Mouse (Mus musculus): Measurements from ENCODE around the gene Tmem63b. TPM values are rescaled to one million over a fixed set of nuclear protein-coding genes. Genes with fewer than 3 reads are reported as not detected.

Tmem63b gene
- total RNA-seq, 1 experiment: 89.1 TPM

DNA sequence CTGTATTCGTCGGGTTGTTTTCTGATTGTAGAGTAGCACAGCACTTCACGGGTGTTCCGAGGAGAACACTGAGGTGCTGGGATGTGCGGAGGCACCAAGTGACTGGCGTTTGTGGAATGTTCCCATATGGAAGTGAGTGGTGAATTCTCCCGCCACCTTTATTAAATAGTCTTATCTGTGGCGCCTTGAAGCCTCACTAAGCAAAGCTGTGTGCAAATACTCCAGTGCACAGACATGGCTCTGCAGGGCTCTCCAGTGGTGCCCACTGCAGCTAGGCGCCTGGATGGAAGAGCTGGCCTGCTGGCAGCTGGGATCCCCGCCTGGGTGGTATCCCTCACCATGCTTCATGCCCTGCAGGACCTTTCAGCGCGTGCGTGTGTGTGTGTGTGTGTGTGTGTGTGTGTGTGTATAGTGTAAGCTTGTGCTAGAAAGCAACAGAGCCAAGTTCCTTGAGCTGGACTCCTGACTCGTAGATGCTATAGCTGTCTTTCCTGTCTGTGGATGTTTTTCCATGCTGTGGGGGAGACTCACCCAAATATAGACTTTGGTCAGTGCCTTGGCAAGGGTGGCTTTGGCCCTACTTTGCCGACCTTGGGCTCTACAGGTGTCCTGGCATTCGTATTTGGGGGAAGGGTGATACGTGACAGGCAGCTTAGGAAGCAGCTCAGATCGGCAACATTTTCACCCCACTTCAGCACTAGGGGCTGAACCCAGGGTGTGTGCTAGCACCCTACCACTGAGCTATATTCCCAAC is 7.3 kb upstream of the Tmem63b start:
- Histone ChIP-seq H3K36me3 (ENCODE audit: control insufficient read depth, insufficient read depth, low read length, poor library complexity, severe bottlenecking) (peaks cover 5% of the 10 kb centered on the region; the same call in 1 of the 2 replicates), H3K9ac (ENCODE audit: insufficient read depth, low read depth, low read length, poor library complexity, severe bottlenecking) (no peak overlapping the region), H3K4me3 (ENCODE audit: insufficient read depth in 1 of 2, low read depth in 1 of 2, low read length in 2 of 2, poor library complexity in 1 of 2, severe bottlenecking in 1 of 2) (0 out of 4 replicates have a peak overlapping the region, but pooled peaks of 1 of the 2 experiments have one; percentile 1), H3K4me1 (ENCODE audit: control insufficient read depth in 2 of 2, insufficient read depth in 2 of 2, low read length in 2 of 2, poor library complexity in 1 of 2) (peaks cover 9 to 18% of the 10 kb centered on the region in 2 experiments; a peak in 3 of 4 replicates), H3K27ac (ENCODE audit: insufficient read depth, low read depth, low read length, poor library complexity, severe bottlenecking) (no peak overlapping the region), H3K9me3 (ENCODE audit: control insufficient read depth, insufficient read depth, low read depth, low read length) (no peaks in the 10 kb centered on the region)
- no peak for DNase-seq (ENCODE audit: low read depth, low spot score)
- in situ Hi-C loops (cut with MboI; ENCODE audit: low sequenced_read_pairs in 2 of 2, unreplicated experiment in 2 of 2): no loop called here
- TF ChIP-seq ZC3H11A (IDR thresholded peaks at IDR 0.05; ENCODE audit: borderline replicate concordance, low read depth, low read length) (no peak), ZNF384 (IDR thresholded peaks at IDR 0.05; ENCODE audit: low read depth, low read length) (no peak), MAFK (IDR thresholded peaks at IDR 0.05; ENCODE audit: insufficient read depth, low read depth, low read length) (no peak), HCFC1 (IDR thresholded peaks at IDR 0.05; ENCODE audit: borderline replicate concordance, insufficient read depth, low read length) (no peak), CHD2 (IDR thresholded peaks at IDR 0.05; ENCODE audit: low read depth, low read length) (no peak)

DNA sequence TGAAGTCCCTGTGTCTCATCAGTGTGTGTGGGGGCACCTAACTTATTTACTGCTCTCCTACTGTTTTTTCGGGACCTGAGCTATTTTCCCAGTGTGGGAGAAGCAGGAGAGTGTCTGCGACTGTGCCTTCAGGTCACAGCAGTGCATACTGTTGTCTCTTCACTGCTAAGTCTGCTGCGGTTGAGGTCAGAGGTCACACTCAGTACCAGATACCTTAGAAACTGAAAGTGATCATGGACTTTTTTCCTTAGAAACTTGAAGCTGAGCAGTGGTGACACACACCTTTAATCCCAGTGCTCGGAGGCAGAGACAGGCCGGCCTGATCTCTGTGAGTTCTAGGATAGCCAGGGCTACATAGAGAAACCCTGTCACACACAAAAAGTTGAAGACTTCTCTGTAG is 5.5 kb upstream of the Tmem63b start:
- peaks cover 9 to 13% of the 10 kb centered on the region in 2 experiments; a peak in 3 of 4 replicates for H3K4me1 ChIP-seq (ENCODE audit: control insufficient read depth in 2 of 2, insufficient read depth in 2 of 2, low read length in 2 of 2, poor library complexity in 1 of 2)
- TF ChIP-seq CHD2 (IDR thresholded peaks at IDR 0.05; ENCODE audit: low read depth, low read length): no peak
- no peak overlapping the region for H3K4me3 ChIP-seq (ENCODE audit: insufficient read depth in 1 of 2, low read depth in 1 of 2, low read length in 2 of 2, poor library complexity in 1 of 2, severe bottlenecking in 1 of 2)
- no peaks in the 10 kb centered on the region for H3K36me3 ChIP-seq (ENCODE audit: control insufficient read depth, insufficient read depth, low read length, poor library complexity, severe bottlenecking)
- no peak overlapping the region for H3K9ac ChIP-seq (ENCODE audit: insufficient read depth, low read depth, low read length, poor library complexity, severe bottlenecking)
- H3K27ac ChIP-seq (ENCODE audit: insufficient read depth, low read depth, low read length, poor library complexity, severe bottlenecking): no peak overlapping the region
- no peaks in the 10 kb centered on the region for H3K9me3 ChIP-seq (ENCODE audit: control insufficient read depth, insufficient read depth, low read depth, low read length)
- no peak for DNase-seq (ENCODE audit: low read depth, low spot score)
- in situ Hi-C loops (cut with MboI; ENCODE audit: low sequenced_read_pairs in 2 of 2, unreplicated experiment in 2 of 2): no loop called here

GRCm38 (mm10) chr17:45690044-45690443 is 3.3 kb upstream of the Tmem63b start:
- no peak overlapping the region for H3K27ac ChIP-seq (ENCODE audit: insufficient read depth, low read depth, low read length, poor library complexity, severe bottlenecking)
- TF ChIP-seq MAFK (IDR thresholded peaks at IDR 0.05; ENCODE audit: insufficient read depth, low read depth, low read length) (no peak), CHD2 (IDR thresholded peaks at IDR 0.05; ENCODE audit: low read depth, low read length) (no peak), ZNF384 (IDR thresholded peaks at IDR 0.05; ENCODE audit: low read depth, low read length) (no peak), ZC3H11A (IDR thresholded peaks at IDR 0.05; ENCODE audit: borderline replicate concordance, low read depth, low read length) (no peak), HCFC1 (IDR thresholded peaks at IDR 0.05; ENCODE audit: borderline replicate concordance, insufficient read depth, low read length) (no peak)
- H3K4me1 ChIP-seq (ENCODE audit: control insufficient read depth in 2 of 2, insufficient read depth in 2 of 2, low read length in 2 of 2, poor library complexity in 1 of 2): peaks cover 6 to 7% of the 10 kb centered on the region in 2 experiments; a peak in 3 of 4 replicates
- DNase-seq (ENCODE audit: low read depth, low spot score): no peak
- no peak overlapping the region for H3K4me3 ChIP-seq (ENCODE audit: insufficient read depth in 1 of 2, low read depth in 1 of 2, low read length in 2 of 2, poor library complexity in 1 of 2, severe bottlenecking in 1 of 2)
- H3K36me3 ChIP-seq (ENCODE audit: control insufficient read depth, insufficient read depth, low read length, poor library complexity, severe bottlenecking): no peaks in the 10 kb centered on the region
- H3K9ac ChIP-seq (ENCODE audit: insufficient read depth, low read depth, low read length, poor library complexity, severe bottlenecking): no peak overlapping the region
- in situ Hi-C loops (cut with MboI; ENCODE audit: low sequenced_read_pairs in 2 of 2, unreplicated experiment in 2 of 2): no loop called here
- no peaks in the 10 kb centered on the region for H3K9me3 ChIP-seq (ENCODE audit: control insufficient read depth, insufficient read depth, low read depth, low read length)

DNA sequence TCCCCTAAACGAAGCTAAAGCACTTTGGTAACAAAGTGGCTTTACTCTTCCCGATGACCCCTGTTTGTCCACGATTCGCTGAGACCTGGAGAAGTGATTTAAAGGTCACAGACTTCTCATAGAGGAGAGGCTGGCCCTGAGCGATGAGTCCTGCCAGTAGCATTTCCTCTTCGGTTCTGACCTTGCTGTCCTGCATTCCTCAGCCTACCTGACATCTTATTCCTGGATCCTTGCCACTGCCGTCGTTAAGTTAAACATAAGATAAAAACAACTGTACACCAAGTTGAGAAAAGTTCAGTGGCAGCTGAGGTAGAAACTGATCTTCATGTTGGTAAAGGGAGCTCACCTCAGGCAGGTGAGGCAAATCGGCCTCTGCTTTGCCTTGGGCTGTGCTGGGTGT is 2.4 kb upstream of the Tmem63b start:
- Histone ChIP-seq H3K4me3 (ENCODE audit: insufficient read depth in 1 of 2, low read depth in 1 of 2, low read length in 2 of 2, poor library complexity in 1 of 2, severe bottlenecking in 1 of 2) (no peak overlapping the region), H3K27ac (ENCODE audit: insufficient read depth, low read depth, low read length, poor library complexity, severe bottlenecking) (no peak overlapping the region), H3K4me1 (ENCODE audit: control insufficient read depth in 2 of 2, insufficient read depth in 2 of 2, low read length in 2 of 2, poor library complexity in 1 of 2) (peaks cover 0 to 5% of the 10 kb centered on the region in 2 experiments; a peak in 1 of 4 replicates), H3K9me3 (ENCODE audit: control insufficient read depth, insufficient read depth, low read depth, low read length) (no peaks in the 10 kb centered on the region), H3K9ac (ENCODE audit: insufficient read depth, low read depth, low read length, poor library complexity, severe bottlenecking) (no peak overlapping the region), H3K36me3 (ENCODE audit: control insufficient read depth, insufficient read depth, low read length, poor library complexity, severe bottlenecking) (no peaks in the 10 kb centered on the region)
- no peak for DNase-seq (ENCODE audit: low read depth, low spot score)
- in situ Hi-C loops (cut with MboI; ENCODE audit: low sequenced_read_pairs in 2 of 2, unreplicated experiment in 2 of 2): no loop called here
- TF ChIP-seq CHD2 (IDR thresholded peaks at IDR 0.05; ENCODE audit: low read depth, low read length): no peak
- TF ChIP-seq ZC3H11A (IDR thresholded peaks at IDR 0.05; ENCODE audit: borderline replicate concordance, low read depth, low read length): no peak
- TF ChIP-seq MAFK (IDR thresholded peaks at IDR 0.05; ENCODE audit: insufficient read depth, low read depth, low read length): no peak

Data from ES-E14 (cell line).